ENCODE assay signal across 8 mouse cellular contexts in the genomic region with DNA sequence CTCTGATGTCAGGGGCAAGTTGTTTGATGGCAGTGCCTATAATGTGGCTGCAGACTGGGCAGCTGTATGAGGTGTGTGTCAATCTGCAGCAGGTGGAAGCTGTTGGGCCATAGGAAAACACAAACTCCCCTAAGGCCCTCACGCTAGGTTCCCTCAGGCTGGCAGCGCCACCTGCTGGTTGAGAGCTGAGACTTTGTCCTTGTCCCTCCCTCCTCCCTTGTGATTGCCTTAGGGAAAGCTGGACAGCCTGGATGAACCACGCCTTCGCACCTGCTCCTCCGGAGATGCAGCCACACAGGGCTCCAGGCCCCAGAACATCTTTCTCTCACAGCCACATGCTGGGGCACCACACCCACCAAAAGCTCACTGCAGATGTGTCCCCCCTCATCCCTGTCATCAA. TPM values are rescaled to one million over a fixed set of nuclear protein-coding genes. Genes with fewer than 3 reads are reported as not detected.
A peak's percentile ranks its signal among the peaks of the same experiment; 100 is the strongest.
DNase-seq lines count a peak whose midpoint lies in the region; ATAC-seq lines count a peak whose summit lies in the region.
"Had no signal": no experiment of that assay in that cellular context is flagged by ENCODE, and none has a peak within 500 bp of the region (broad histone marks: within the 10 kb centered on the region; RNA-seq: fewer than 3 reads in every experiment).

No protein-coding gene starts in this region.

- DNase-seq in ES-CJ7 (ENCODE audit: low read depth, low spot score) = peak; percentile 88
- peak; percentile 67 for DNase-seq in adipocyte (ENCODE audit: low spot score)
- peak; percentile 54 to 81 for DNase-seq in cerebellum, postnatal 4 days (ENCODE audit: low spot score in 2 of 2)
- DNase-seq in gonadal fat pad, adult 2 months (ENCODE audit: low read depth) = peak; percentile 16
- peak; percentile 50 for DNase-seq in layer of hippocampus, adult 9-11 months
- DNase-seq in spleen, postnatal 14 days (ENCODE audit: low spot score in 2 of 2) = peak; percentile 25 to 55

- ATAC-seq in megakaryocyte-erythroid progenitor cell, adult 5-6 weeks (replicated peaks; ENCODE audit: low FRiP score, low TSS enrichment, poor library complexity, severe bottlenecking) = peak; percentile 74; the same call in 1 of the 2 replicates

RNA-seq across cellular contexts. Expression of a gene that starts 3.5 kb away (rescaled TPM):
- 1.2 and 1.3 TPM in 2 replicates for polyA plus RNA-seq in gonadal fat pad, adult 2 months (2012; rRNA removed)
- not detected in 2 replicates for total RNA-seq in megakaryocyte-erythroid progenitor cell, adult 5-6 weeks (2014; fragmentation: Nextera tagmentation)
- 0.27 and 1.4 TPM in 2 replicates for total RNA-seq in megakaryocyte-erythroid progenitor cell, adult 5-6 weeks (2017)

RNA-seq across cellular contexts. Expression of a gene that starts 19.0 kb away (rescaled TPM):
- not detected in 2 replicates for polyA plus RNA-seq in gonadal fat pad, adult 2 months (2012; rRNA removed)
- total RNA-seq in megakaryocyte-erythroid progenitor cell, adult 5-6 weeks (2014; fragmentation: Nextera tagmentation) = not detected in 2 replicates
- total RNA-seq in megakaryocyte-erythroid progenitor cell, adult 5-6 weeks (2017) = not detected in 2 replicates

RNA-seq across cellular contexts. Expression of a gene that starts 26.7 kb away (rescaled TPM):
- polyA plus RNA-seq in gonadal fat pad, adult 2 months (2012; rRNA removed) = 3.4 and 5.7 TPM in 2 replicates
- total RNA-seq in megakaryocyte-erythroid progenitor cell, adult 5-6 weeks (2014; fragmentation: Nextera tagmentation) = 20.7 and 53.8 TPM in 2 replicates
- total RNA-seq in megakaryocyte-erythroid progenitor cell, adult 5-6 weeks (2017) = 19.0 and 23.2 TPM in 2 replicates

RNA-seq across cellular contexts. Expression of a gene that starts 27.6 kb away (rescaled TPM):
- 0.71 and 0.73 TPM in 2 replicates for polyA plus RNA-seq in gonadal fat pad, adult 2 months (2012; rRNA removed)
- total RNA-seq in megakaryocyte-erythroid progenitor cell, adult 5-6 weeks (2014; fragmentation: Nextera tagmentation) = 0.77 TPM in 1 of 2 replicates, not detected in the other
- total RNA-seq in megakaryocyte-erythroid progenitor cell, adult 5-6 weeks (2017) = not detected in 2 replicates
- total RNA-seq: left cerebral cortex, adult 8-10 months had no signal

RNA-seq across cellular contexts. Expression of a gene that starts 47.0 kb away (rescaled TPM):
- 0.19 and 0.61 TPM in 2 replicates for polyA plus RNA-seq in gonadal fat pad, adult 2 months (2012; rRNA removed)
- total RNA-seq in megakaryocyte-erythroid progenitor cell, adult 5-6 weeks (2014; fragmentation: Nextera tagmentation) = 0.49 and 1.2 TPM in 2 replicates
- 0.46 and 0.75 TPM in 2 replicates for total RNA-seq in megakaryocyte-erythroid progenitor cell, adult 5-6 weeks (2017)

Comparison
In these comparisons a context has a peak if more than half of its experiments do, and no peak if none do; other contexts are left out.
1. Peak in every context shown above with its lines: DNase-seq and ATAC-seq.
2. DNase-seq: peak in every context shown above with its lines; median percentile 88 in ES-CJ7; 68 in cerebellum, postnatal 4 days; 67 in adipocyte; 50 in layer of hippocampus, adult 9-11 months; 40 in spleen, postnatal 14 days; 16 in gonadal fat pad, adult 2 months.